Mouse (Mus musculus) adrenal gland, postnatal 0 days (tissue): Measurements from ENCODE around the gene Icam5. TPM values are rescaled to one million over a fixed set of nuclear protein-coding genes. Genes with fewer than 3 reads are reported as not detected.

Source experiments
- microRNA-seq: library from miRNA; unstranded; fragments of <30 nt; microRNA quantifications from one replicate; pipeline ENCODE4, GENCODE M21; 2016; ENCODE audit warnings: borderline replicate concordance; ENCODE audit not compliant: insufficient number of aligned reads
- polyA plus RNA-seq: library from polyadenylated mRNA; unstranded; fragments of >200 nt; fragmentation: Nextera tagmentation; extraction: Ambion mirVana; gene quantifications from 2 replicates; pipeline ENCODE4 v1.2.1, GENCODE M21; 2015

Gene Icam5
- polyA plus RNA-seq = 0.15 and 0.16 TPM in 2 replicates

DNA sequence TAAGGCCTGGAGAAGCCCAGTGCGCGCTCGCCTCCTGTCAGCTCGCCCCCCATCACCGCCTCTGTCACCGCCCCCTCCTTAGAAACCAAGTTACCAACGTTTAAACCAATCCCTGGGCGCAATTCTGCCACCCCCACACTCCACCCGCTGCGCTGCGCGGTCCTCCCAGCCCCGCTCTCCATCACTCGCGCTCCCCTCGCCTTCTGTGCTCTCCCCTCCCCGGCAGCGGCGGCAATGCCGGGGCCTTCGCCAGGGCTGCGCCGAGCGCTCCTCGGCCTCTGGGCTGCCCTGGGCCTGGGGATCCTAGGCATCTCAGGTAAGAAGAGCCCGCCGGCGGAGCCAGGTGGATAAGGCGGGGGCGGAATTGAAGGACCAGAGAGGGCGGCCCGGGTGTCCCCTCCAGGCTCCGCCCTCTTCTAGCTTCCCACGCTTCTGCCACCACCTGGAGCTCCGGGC lies at the start of gene Icam5:
Gene Icam5, plus strand, starts transcription at position 178 of the 456 bp plus-strand sequence.

GRCm38 (mm10) chr9:21002627-21003551 lies 29.0 kb upstream of the Icam5 start, which contains the start of gene Mrpl4:
TSS of gene Mrpl4 (plus strand) at chr9:21002738.

DNA sequence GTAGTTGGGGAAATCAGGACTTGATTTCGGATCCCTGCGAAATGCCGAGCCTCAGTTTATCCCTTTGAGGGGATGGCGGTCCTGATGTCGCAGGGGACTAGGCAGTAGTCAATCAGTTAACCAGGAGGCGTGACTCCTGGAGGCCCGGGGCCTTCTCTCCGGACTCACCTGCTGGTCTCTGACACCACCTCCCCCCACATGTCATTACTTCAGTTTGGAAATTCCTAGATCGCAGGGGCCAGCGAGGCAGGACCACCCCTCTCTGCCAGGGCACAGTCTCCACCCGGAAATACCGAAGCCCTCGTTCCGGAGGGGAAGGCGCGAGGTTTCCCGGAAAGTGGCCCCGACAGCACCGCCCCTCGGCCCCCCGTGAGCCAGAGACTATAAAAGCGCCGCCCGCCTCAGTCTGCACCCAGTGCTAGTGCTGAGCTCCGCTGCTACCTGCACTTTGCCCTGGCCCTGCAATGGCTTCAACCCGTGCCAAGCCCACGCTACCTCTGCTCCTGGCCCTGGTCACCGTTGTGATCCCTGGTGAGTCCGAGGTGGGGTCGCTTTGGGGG lies 16.2 kb upstream of the Icam5 start, which contains the start of gene Icam1:
Gene Icam1, plus strand, starts transcription at position 415 of the 560 bp plus-strand sequence.

GRCm38 (mm10) chr9:21029291-21030054 lies 2.4 kb upstream of the Icam5 start, which contains the start of gene Icam4:
TSS of gene Icam4 (plus strand) at chr9:21029373.

GRCm38 (mm10) chr9:21067006-21067684 lies 35.3 kb downstream of the Icam5 start, which contains the start of gene Zglp1:
TSS of gene Zglp1 (minus strand) at chr9:21067093.

GRCm38 (mm10) chr9:21073044-21073840 lies 41.4 kb downstream of the Icam5 start, which contains the start of the genes Gm49373 and Fdx1l:
TSS of gene Gm49373 (minus strand) at chr9:21073096.
TSS of gene Fdx1l (minus strand) at chr9:21073614.

Small RNA genes within 50 kb of the gene (microRNA-seq; reads per million reads assigned to microRNA genes)
- gene Mir1900 = not detected
- gene Mir7082 = 3.2 reads per million

Other genes with a start within 250 kb of the Icam5 start
- gene Col5a3, start 217.0 kb upstream of the Icam5 start, polyA plus RNA-seq = 20.4 and 60.9 TPM in 2 replicates
- gene Rdh8, start 213.6 kb upstream of the Icam5 start, polyA plus RNA-seq = not detected in 2 replicates
- gene A230050P20Rik, start 163.4 kb upstream of the Icam5 start, polyA plus RNA-seq = 12.4 and 27.2 TPM in 2 replicates
- 3.2 and 3.9 TPM in 2 replicates for gene Angptl6, start 152.3 kb upstream of the Icam5 start, polyA plus RNA-seq
- gene Ppan, start 143.9 kb upstream of the Icam5 start, polyA plus RNA-seq = 26.7 and 36.0 TPM in 2 replicates
- 160 and 181 TPM in 2 replicates for gene Eif3g, start 133.4 kb upstream of the Icam5 start, polyA plus RNA-seq
- gene Dnmt1, start 72.2 kb upstream of the Icam5 start, polyA plus RNA-seq = 20.2 and 26.5 TPM in 2 replicates
- gene S1pr2, start 55.3 kb upstream of the Icam5 start, polyA plus RNA-seq = 25.8 and 29.4 TPM in 2 replicates
- gene Mrpl4, start 29.3 kb upstream of the Icam5 start, polyA plus RNA-seq = 98.2 and 154 TPM in 2 replicates
- 10.3 TPM in 2 replicates for gene Icam1, start 16.1 kb upstream of the Icam5 start, polyA plus RNA-seq
- gene Icam4, start 2.7 kb upstream of the Icam5 start, polyA plus RNA-seq = 4.3 and 5.4 TPM in 2 replicates
- gene Zglp1, start 35.0 kb downstream of the Icam5 start, polyA plus RNA-seq = 0.48 TPM in 1 of 2 replicates, not detected in the other
- 0.19 and 0.25 TPM in 2 replicates for gene Gm49373, start 41.0 kb downstream of the Icam5 start, polyA plus RNA-seq
- 60.5 and 68.4 TPM in 2 replicates for gene Fdx1l, start 41.5 kb downstream of the Icam5 start, polyA plus RNA-seq
- 0.91 and 1.2 TPM in 2 replicates for gene Gm38431, start 59.9 kb downstream of the Icam5 start, polyA plus RNA-seq
- gene Raver1, start 59.9 kb downstream of the Icam5 start, polyA plus RNA-seq = 25.9 and 31.4 TPM in 2 replicates
- 5.3 and 10.8 TPM in 2 replicates for gene Tyk2, start 99.2 kb downstream of the Icam5 start, polyA plus RNA-seq
- gene Cdc37, start 117.9 kb downstream of the Icam5 start, polyA plus RNA-seq = 163 and 197 TPM in 2 replicates
- 3.1 and 5.1 TPM in 2 replicates for gene Pde4a, start 133.6 kb downstream of the Icam5 start, polyA plus RNA-seq
- gene Keap1, start 207.3 kb downstream of the Icam5 start, polyA plus RNA-seq = 42.4 and 49.5 TPM in 2 replicates
- gene S1pr5, start 216.4 kb downstream of the Icam5 start, polyA plus RNA-seq = 0.08 TPM in 2 replicates
- gene Atg4d, start 233.2 kb downstream of the Icam5 start, polyA plus RNA-seq = 20.2 and 26.7 TPM in 2 replicates